Mouse (Mus musculus) liver, embryonic 11.5 days (tissue): ENCODE data around the gene Slc26a8. TPM values are rescaled to one million over a fixed set of nuclear protein-coding genes. Genes with fewer than 3 reads are reported as not detected.

Experiments used
- ATAC-seq: fragments of 200-750 bp; cut with Nextera tagmentation; replicated peaks from 2 replicates; pipeline ENCODE4 v1.8.0; 2017; ENCODE audit warnings: moderate number of reproducible peaks, mild to moderate bottlenecking, moderate TSS enrichment, moderate library complexity; ENCODE audit not compliant: low FRiP score
- DNase-seq: peaks from one replicate; pipeline ENCODE4 v3.0.0-alpha.2; 2017; ENCODE audit warnings: low spot score
- H3K27ac ChIP-seq: fragments of 300-500 bp; sonication (generic); 2 replicates; pipeline ENCODE4 v1.5.1; 2014; ENCODE audit warnings: mild to moderate bottlenecking, low read depth, low read length, control low read depth
- H3K27me3 ChIP-seq: fragments of 300-500 bp; sonication (generic); replicated peaks from 2 replicates; pipeline ENCODE4 v1.6.1; 2014; ENCODE audit warnings: low read length, mixed read lengths; ENCODE audit not compliant: control insufficient read depth, insufficient read depth
- H3K36me3 ChIP-seq: fragments of 300-500 bp; sonication (generic); 2 replicates; pipeline ENCODE4 v1.6.1; 2014; ENCODE audit warnings: mild to moderate bottlenecking, low read length, moderate library complexity, mixed read lengths; ENCODE audit not compliant: control insufficient read depth, insufficient read depth
- H3K4me1 ChIP-seq: fragments of 300-500 bp; sonication (generic); replicated peaks from 2 replicates; pipeline ENCODE4 v1.6.1; 2014; ENCODE audit warnings: low read length, mixed read lengths; ENCODE audit not compliant: control insufficient read depth, insufficient read depth
- H3K4me2 ChIP-seq: fragments of 300-500 bp; sonication (generic); 2 replicates; pipeline ENCODE4 v1.6.1; 2014; ENCODE audit warnings: mild to moderate bottlenecking, control low read depth, moderate library complexity
- H3K4me3 ChIP-seq: fragments of 300-500 bp; sonication (generic); 2 replicates; pipeline ENCODE4 v1.5.1; 2014; ENCODE audit warnings: low read depth, low read length, control low read depth
- H3K9ac ChIP-seq: fragments of 300-500 bp; sonication (generic); 2 replicates; pipeline ENCODE4 v1.6.1; 2014; ENCODE audit warnings: low read depth, low read length, control low read depth
- H3K9me3 ChIP-seq: fragments of 300-500 bp; sonication (generic); 2 replicates; pipeline ENCODE4 v1.6.1; 2016; ENCODE audit warnings: low read length, inconsistent platforms, mixed read lengths; ENCODE audit not compliant: control insufficient read depth
- WGBS: fragments of 180-500 bp; shearing (Covaris S2); extraction: QIAGEN DNeasy Blood & Tissue Kit; methylation state at CpG from one replicate; pipeline ENCODE4 v1.1.7; 2014; 5-methylcytosine and 5-hydroxymethylcytosine counted together
- polyA plus RNA-seq: library from polyadenylated mRNA; unstranded; fragments of >200 nt; fragmentation: Nextera tagmentation; extraction: Ambion mirVana; gene quantifications from 2 replicates; pipeline ENCODE4 v1.2.1, GENCODE M21; 2014

The Slc26a8 gene
- polyA plus RNA-seq, 1 experiment from 2014 or later = 0.34 TPM

DNA sequence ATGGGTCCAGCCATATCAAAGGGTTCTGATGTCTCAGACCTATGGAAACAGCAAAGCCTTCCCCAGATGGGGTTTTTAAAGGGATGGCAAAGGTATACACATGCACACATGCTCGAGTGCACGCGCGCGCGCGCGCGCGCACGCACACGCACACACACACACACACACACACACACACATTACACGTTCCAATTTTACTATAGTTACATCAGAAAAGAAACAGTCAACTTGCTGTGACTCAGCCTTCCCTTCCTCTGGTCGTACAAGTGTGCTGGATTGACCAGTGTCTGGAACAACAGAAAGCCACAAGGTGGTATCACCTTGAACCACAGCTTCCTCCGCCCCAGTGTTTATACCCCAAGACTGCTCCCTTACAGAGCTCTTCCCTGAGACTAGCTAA is 64.7 kb downstream of the Slc26a8 start:
- no peak overlapping the region for H3K27ac ChIP-seq
- H3K9ac ChIP-seq = no peak overlapping the region
- H3K36me3 ChIP-seq = peaks cover 5% of the 10 kb centered on the region; the same call in 1 of the 2 replicates
- H3K4me3 ChIP-seq = no peak overlapping the region
- H3K9me3 ChIP-seq = no peaks in the 10 kb centered on the region
- H3K4me1 ChIP-seq = peaks cover 13% of the 10 kb centered on the region
- 87% methylated on average over 15 of the region's 15 CpGs for WGBS
- DNase-seq (no peak), ATAC-seq (no peak)
- H3K4me2 ChIP-seq = no peak overlapping the region
- H3K27me3 ChIP-seq = no peaks in the 10 kb centered on the region

DNA sequence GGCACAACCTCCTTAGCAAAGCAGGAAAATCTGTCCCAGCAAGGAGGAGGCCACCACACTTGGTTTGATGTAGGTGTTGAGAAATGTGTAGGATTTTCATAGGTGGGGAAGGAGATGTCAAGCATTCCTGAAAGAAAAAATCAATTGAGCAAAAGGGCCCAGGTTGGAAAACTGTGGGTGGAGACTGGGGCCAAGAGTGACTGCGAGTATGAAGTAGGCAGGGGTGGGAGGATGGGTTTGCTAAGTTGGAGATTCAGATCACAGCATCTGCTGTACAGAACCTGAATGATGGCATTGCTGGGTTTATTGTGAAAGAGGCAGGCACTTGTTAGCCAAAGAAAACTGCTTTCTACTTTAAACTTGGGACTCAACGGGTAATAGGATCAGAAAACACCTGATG is 65.2 kb downstream of the Slc26a8 start:
- Histone ChIP-seq H3K27ac (no peak overlapping the region), H3K4me1 (peaks cover 18% of the 10 kb centered on the region), H3K4me3 (no peak overlapping the region), H3K36me3 (peaks cover 9% of the 10 kb centered on the region; the same call in 1 of the 2 replicates), H3K9ac (no peak overlapping the region), H3K4me2 (no peak overlapping the region), H3K9me3 (no peaks in the 10 kb centered on the region), H3K27me3 (no peaks in the 10 kb centered on the region)
- no peak for DNase-seq
- ATAC-seq = no peak
- 66% methylated on average over 2 of the region's 2 CpGs for WGBS

GRCm38 (mm10) chr17:28622300-28622759 is 67.7 kb downstream of the Slc26a8 start, which contains the start of gene Srpk1:
Gene Srpk1 (minus strand): TSS chr17:28622709.
- Histone ChIP-seq H3K27me3 (no peaks in the 10 kb centered on the region), H3K4me2 (peak within 1 kb of the TSS; percentile 86), H3K4me1 (peaks cover 33% of the 10 kb centered on the region), H3K9ac (peak within 1 kb of the TSS; percentile 97), H3K27ac (peak within 1 kb of the TSS; percentile 87), H3K36me3 (peaks cover 12% of the 10 kb centered on the region; the same call in 1 of the 2 replicates), H3K9me3 (no peaks in the 10 kb centered on the region), H3K4me3 (peak within 1 kb of the TSS; percentile 97)
- peak; percentile 90 for ATAC-seq
- 1% methylated on average over 53 of the region's 53 CpGs for WGBS
- DNase-seq = peak; percentile 94

- ATAC-seq = peak; percentile 62
- peaks cover 12% of the 10 kb centered on the region; the same call in 1 of the 2 replicates for H3K36me3 ChIP-seq
These were observed 68.4 kb downstream of the Slc26a8 start for GRCm38 (mm10) chr17:28621381-28622299.

DNA sequence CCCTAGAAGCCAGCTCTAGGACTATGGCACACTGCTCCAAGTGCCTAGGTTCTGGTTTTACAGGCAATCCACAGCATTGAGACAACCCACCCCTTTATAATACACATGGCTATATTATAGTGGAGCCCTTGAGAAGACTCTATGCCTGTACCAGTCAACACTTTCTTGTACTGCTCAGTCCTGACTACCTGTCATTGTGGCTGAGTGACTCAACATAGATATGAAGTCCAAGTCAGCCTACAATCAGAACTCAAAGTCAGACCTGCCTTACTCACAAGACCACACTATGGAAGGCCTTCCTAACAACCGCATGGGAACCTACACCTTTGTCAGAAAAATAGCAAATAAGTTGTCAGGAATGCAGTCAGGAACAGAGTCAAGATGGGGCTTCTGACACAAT is 71.3 kb downstream of the Slc26a8 start:
- Histone ChIP-seq H3K4me3 (no peak overlapping the region), H3K4me2 (no peak overlapping the region), H3K4me1 (peaks cover 40% of the 10 kb centered on the region), H3K27me3 (no peaks in the 10 kb centered on the region), H3K36me3 (peaks cover 24% of the 10 kb centered on the region), H3K27ac (no peak overlapping the region), H3K9me3 (no peaks in the 10 kb centered on the region), H3K9ac (0 out of 2 replicates have a peak overlapping the region, but pooled peaks have one; percentile 31)
- ATAC-seq = no peak
- no peak for DNase-seq
- 85% methylated on average over 1 of the region's 1 CpGs for WGBS

More at GRCm38 (mm10) chr17:28621381-28622299, 68.4 kb downstream of the Slc26a8 start:
- Histone ChIP-seq H3K4me3 (peak overlapping the region; percentile 97), H3K4me1 (peaks cover 33% of the 10 kb centered on the region), H3K4me2 (peak overlapping the region; percentile 86), H3K27ac (peak overlapping the region; percentile 87), H3K27me3 (no peaks in the 10 kb centered on the region), H3K9me3 (no peaks in the 10 kb centered on the region), H3K9ac (peak overlapping the region; percentile 97)
- peak; percentile 72 for DNase-seq
- WGBS = under 1% methylated on average over 77 of the region's 78 CpGs

- H3K4me2 ChIP-seq = peak overlapping the region; percentile 41
- H3K9ac ChIP-seq = 0 out of 2 replicates have a peak overlapping the region, but pooled peaks have one; percentile 22
- peak overlapping the region; percentile 5; the same call in 1 of the 2 replicates for H3K27ac ChIP-seq
- H3K9me3 ChIP-seq = no peaks in the 10 kb centered on the region
- H3K36me3 ChIP-seq = peaks cover 24% of the 10 kb centered on the region
- WGBS = 57% methylated on average over 7 of the region's 7 CpGs
- H3K4me3 ChIP-seq = no peak overlapping the region
- DNase-seq = no peak
- peak; percentile 64 for ATAC-seq
- H3K4me1 ChIP-seq = peaks cover 40% of the 10 kb centered on the region
- H3K27me3 ChIP-seq = no peaks in the 10 kb centered on the region
These were observed 71.9 kb downstream of the Slc26a8 start for GRCm38 (mm10) chr17:28618124-28618523.

DNA sequence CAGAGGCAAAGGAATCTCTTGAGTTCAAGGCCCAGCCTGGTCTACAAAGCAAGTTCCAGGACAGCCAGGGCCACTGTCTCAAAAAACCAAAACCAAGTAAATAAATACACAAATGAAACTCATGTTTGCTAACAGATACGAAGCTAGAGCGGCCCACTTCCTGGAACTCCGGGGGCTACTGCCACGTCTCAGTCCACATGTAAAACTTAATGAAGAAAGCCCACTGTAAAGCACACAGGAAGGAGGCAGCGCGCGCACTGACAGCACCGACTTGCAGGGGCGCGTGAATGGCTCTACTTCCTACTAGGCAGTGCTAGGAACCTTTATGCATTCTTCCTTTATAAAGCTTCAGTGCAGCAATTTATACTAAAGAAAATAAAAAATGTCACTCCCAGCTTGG is 72.4 kb downstream of the Slc26a8 start:
- peak overlapping the region; percentile 41 for H3K4me2 ChIP-seq
- H3K27me3 ChIP-seq = no peaks in the 10 kb centered on the region
- H3K36me3 ChIP-seq = peaks cover 24% of the 10 kb centered on the region
- H3K9me3 ChIP-seq = no peaks in the 10 kb centered on the region
- H3K4me1 ChIP-seq = peaks cover 38% of the 10 kb centered on the region
- 80% methylated on average over 10 of the region's 10 CpGs for WGBS
- H3K27ac ChIP-seq = no peak overlapping the region
- H3K4me3 ChIP-seq = no peak overlapping the region
- no peak for ATAC-seq
- no peak for DNase-seq
- H3K9ac ChIP-seq = 0 out of 2 replicates have a peak overlapping the region, but pooled peaks have one; percentile 22

DNA sequence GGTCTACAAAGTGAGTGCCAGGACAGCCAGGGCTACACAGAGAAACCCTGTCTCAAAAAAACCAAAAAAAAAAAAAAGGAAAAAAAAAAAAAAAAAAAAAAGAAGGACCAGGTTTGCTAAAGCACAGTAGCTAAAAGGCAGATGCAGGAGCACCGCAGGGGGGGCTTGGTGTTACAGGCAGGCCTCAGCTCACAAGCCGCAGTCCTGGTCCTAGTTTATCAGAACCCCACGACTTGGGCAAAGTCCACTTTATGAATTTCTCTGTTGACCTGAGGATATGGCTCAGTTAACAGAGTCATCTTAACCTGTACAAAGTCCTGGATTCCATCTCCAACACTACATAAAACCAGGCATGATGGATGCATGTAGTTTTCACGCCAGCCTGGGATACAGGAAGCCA is 74.7 kb downstream of the Slc26a8 start:
- Histone ChIP-seq H3K4me1 (peaks cover 27% of the 10 kb centered on the region), H3K27ac (no peak overlapping the region), H3K9ac (no peak overlapping the region), H3K4me2 (no peak overlapping the region), H3K36me3 (peaks cover 19% of the 10 kb centered on the region), H3K4me3 (no peak overlapping the region), H3K9me3 (no peaks in the 10 kb centered on the region), H3K27me3 (no peaks in the 10 kb centered on the region)
- no peak for DNase-seq
- no peak for ATAC-seq
- 91% methylated on average over 4 of the region's 4 CpGs for WGBS
